Mouse (Mus musculus) midbrain, embryonic 12.5 days (tissue): ENCODE data around the gene Ch25h. TPM values are rescaled to one million over a fixed set of nuclear protein-coding genes. Genes with fewer than 3 reads are reported as not detected.
A peak's percentile ranks its signal among the peaks of the same experiment; 100 is the strongest.

Source experiments
- ATAC-seq: fragments of 200-750 bp; cut with Nextera tagmentation; 2 replicates; pipeline ENCODE4 v1.8.0; 2017; ENCODE audit warnings: low read depth, moderate TSS enrichment, moderate library complexity; ENCODE audit not compliant: low FRiP score
- H3K27ac ChIP-seq: fragments of 300-500 bp; sonication (generic); replicated peaks from 2 replicates; pipeline ENCODE4 v1.5.1; 2016; ENCODE audit warnings: mild to moderate bottlenecking
- H3K27me3 ChIP-seq: fragments of 300-500 bp; sonication (generic); 2 replicates; pipeline ENCODE4 v1.6.1; 2016; ENCODE audit warnings: mild to moderate bottlenecking
- H3K36me3 ChIP-seq: fragments of 300-500 bp; sonication (generic); 2 replicates; pipeline ENCODE4 v1.6.1; 2016
- H3K4me1 ChIP-seq: fragments of 300-500 bp; sonication (generic); 2 replicates; pipeline ENCODE4 v1.6.1; 2016
- H3K4me2 ChIP-seq: fragments of 300-500 bp; sonication (generic); replicated peaks from 2 replicates; pipeline ENCODE4 v1.6.1; 2016; ENCODE audit warnings: mild to moderate bottlenecking, moderate library complexity
- H3K4me3 ChIP-seq: fragments of 300-500 bp; sonication (generic); 2 replicates; pipeline ENCODE4 v1.5.1; 2016; ENCODE audit warnings: mild to moderate bottlenecking
- H3K9ac ChIP-seq: fragments of 300-500 bp; sonication (generic); replicated peaks from 2 replicates; pipeline ENCODE4 v1.6.1; 2016; ENCODE audit warnings: mild to moderate bottlenecking, moderate library complexity
- H3K9me3 ChIP-seq: fragments of 300-500 bp; sonication (generic); 2 replicates; pipeline ENCODE4 v1.6.1; 2016; ENCODE audit warnings: mild to moderate bottlenecking
- WGBS: fragments of 180-500 bp; shearing (Covaris S2); methylation state at CpG from one replicate; pipeline ENCODE4 v1.1.7; 2016; 5-methylcytosine and 5-hydroxymethylcytosine counted together
- polyA plus RNA-seq: library from polyadenylated mRNA; unstranded; fragments of >200 nt; fragmentation: Nextera tagmentation; extraction: Ambion mirVana; gene quantifications from 2 replicates; pipeline ENCODE4 v1.2.1, GENCODE M21; 2016

The Ch25h gene
- polyA plus RNA-seq, 1 experiment from 2014 or later, result 2.3 TPM

DNA sequence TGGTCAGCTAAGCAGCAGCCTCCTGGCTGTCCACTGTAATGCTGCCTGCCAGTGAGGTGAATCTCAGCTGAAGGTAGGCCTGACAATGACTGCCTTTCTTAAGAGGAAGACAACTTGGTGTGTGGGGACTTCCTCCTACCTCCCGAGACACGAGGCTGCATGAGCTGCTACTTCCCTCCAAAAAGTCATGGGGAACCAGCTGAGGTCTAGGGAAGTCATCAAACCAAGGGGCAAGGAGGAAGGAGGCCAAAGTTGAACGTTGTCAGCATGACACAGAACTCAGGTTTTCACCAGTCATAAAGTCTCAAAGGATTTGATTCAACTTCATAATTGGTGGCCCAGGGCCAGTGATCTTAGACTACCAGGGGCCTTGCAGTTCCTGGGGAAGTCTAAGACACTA, 40.7 kb upstream of the Ch25h start:
- no peak for ATAC-seq
- Histone ChIP-seq H3K9me3 (no peaks in the 10 kb centered on the region), H3K4me3 (no peak overlapping the region), H3K9ac (no peak overlapping the region), H3K27me3 (no peaks in the 10 kb centered on the region), H3K4me2 (no peak overlapping the region), H3K27ac (no peak overlapping the region), H3K4me1 (no peaks in the 10 kb centered on the region), H3K36me3 (peaks cover 12% of the 10 kb centered on the region; the same call in 1 of the 2 replicates)
- WGBS, result 89% methylated on average over 3 of the region's 3 CpGs

DNA sequence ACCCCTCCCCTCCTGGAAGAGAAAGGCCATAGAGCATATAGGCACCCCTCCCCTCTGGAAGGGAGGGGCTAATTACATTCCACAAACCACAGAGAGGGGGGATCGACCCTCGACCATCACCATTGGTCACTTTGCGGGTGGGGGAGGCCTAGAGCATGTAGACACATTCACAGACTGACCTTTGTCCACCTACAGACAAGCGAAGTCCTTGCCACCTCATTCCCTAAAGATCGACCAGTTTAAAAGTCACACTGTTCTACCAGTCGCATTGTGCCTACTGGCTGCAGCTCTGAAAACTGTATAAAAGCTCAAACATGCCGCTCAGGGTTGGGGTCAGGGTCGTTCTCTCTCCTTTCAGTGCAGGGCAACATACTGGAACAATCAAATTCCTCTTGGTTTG, 36.6 kb upstream of the Ch25h start:
- WGBS, result 71% methylated on average over 8 of the region's 8 CpGs
- no peak overlapping the region for H3K27ac ChIP-seq
- no peaks in the 10 kb centered on the region for H3K27me3 ChIP-seq
- no peak overlapping the region for H3K4me2 ChIP-seq
- no peaks in the 10 kb centered on the region for H3K9me3 ChIP-seq
- H3K4me1 ChIP-seq, result no peaks in the 10 kb centered on the region
- H3K9ac ChIP-seq, result no peak overlapping the region
- peaks cover 4% of the 10 kb centered on the region for H3K36me3 ChIP-seq
- ATAC-seq, result no peak
- no peak overlapping the region for H3K4me3 ChIP-seq

DNA sequence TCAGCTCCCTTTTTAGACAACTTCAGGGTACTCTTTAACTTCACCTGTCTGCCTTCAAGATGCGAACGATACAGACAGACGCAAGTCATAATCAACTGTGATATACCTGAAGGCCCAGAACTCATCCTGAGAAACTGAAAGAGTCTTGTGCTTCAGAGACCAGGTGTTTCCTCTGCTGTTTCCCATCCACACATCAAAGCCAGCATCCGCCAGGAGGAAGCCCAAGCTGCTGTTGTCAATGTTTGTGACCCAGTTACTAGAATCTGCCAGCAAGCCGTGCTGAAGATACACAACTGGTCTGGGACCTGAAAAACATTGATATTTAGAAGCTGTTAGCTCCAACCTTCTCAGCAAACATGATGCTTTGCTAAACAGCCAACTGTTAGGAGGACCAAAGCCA, 35.8 kb upstream of the Ch25h start:
- Histone ChIP-seq H3K9me3 (no peaks in the 10 kb centered on the region), H3K4me3 (no peak overlapping the region), H3K4me1 (no peaks in the 10 kb centered on the region), H3K27me3 (no peaks in the 10 kb centered on the region), H3K4me2 (no peak overlapping the region), H3K9ac (no peak overlapping the region), H3K36me3 (peaks cover 4% of the 10 kb centered on the region), H3K27ac (no peak overlapping the region)
- WGBS, result 92% methylated on average over 5 of the region's 5 CpGs
- no peak for ATAC-seq

DNA sequence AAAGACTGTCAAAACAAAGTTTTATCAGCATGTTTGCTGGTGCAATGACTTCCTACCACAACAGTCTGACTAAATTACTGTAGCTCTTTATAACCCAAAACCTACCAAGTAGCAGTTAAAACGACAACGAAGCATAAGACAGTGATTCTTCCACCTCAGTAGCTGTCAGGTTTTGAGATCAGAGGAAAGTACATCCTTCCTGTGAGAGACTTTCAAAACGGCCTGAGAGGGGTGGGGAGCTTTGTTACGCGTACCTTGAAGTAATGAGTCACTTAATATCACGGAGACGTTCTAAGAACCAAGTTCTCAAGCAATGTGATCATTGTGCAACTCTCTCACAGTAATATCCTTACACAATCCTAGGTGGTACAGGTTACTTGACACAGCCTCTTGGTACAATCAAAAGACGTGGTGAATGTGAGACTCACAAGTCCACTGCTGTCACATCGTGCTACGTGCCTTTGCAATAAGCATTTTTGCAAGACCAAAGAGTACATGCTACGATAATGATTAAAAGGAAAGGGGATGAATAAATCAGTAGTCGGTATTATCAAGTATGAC, 30.3 kb upstream of the Ch25h start:
- Histone ChIP-seq H3K36me3 (peaks cover 4% of the 10 kb centered on the region), H3K4me3 (no peak overlapping the region), H3K9me3 (no peaks in the 10 kb centered on the region), H3K27me3 (no peaks in the 10 kb centered on the region), H3K4me1 (no peaks in the 10 kb centered on the region), H3K27ac (no peak overlapping the region), H3K9ac (no peak overlapping the region), H3K4me2 (no peak overlapping the region)
- WGBS, result 88% methylated on average over 12 of the region's 12 CpGs
- no peak for ATAC-seq

DNA sequence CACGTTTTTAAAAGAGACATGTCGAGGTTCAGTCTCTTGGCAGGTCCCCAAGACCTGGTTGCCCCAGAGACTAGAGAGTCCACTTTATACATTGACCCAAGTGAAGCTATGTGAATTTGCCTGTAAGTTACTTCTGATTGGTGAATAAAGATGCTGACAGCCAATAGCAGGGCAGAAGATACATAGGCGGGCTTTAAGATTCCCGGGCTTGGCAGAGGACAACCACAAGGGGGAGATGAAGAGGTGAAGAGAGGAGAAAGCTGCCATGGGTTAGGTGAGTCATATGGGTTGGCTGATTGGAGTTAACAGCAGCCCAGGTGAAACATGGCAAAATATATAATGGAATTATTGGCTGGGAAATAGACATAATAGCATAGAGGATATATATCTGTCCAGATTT, 25.8 kb upstream of the Ch25h start:
- Histone ChIP-seq H3K4me3 (no peak overlapping the region), H3K36me3 (no peaks in the 10 kb centered on the region), H3K27ac (no peak overlapping the region), H3K9me3 (no peaks in the 10 kb centered on the region), H3K27me3 (no peaks in the 10 kb centered on the region), H3K4me2 (no peak overlapping the region), H3K9ac (no peak overlapping the region), H3K4me1 (no peaks in the 10 kb centered on the region)
- 50% methylated on average over 4 of the region's 4 CpGs for WGBS
- ATAC-seq, result 0 out of 2 replicates have a peak, but pooled peaks have one; percentile 62

DNA sequence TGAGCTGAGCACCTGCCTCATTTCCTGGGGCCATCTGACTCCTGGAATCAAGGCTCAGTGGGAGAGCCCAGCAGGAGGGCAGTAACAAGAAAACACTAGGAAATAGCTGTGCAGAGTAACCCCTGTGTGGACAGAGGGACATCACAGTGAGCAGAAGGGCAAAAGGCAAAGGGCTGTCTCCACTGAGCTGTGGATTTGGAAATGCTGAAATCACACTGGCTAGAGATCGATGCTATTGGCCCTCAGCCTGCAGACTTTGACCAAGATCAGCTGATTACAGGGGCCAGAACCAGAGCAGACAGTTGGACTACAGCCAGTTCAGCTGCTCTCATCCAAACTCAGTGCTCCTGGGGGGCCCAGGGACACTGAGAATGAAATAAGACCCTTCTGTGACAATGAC, 21.4 kb upstream of the Ch25h start:
- H3K36me3 ChIP-seq, result 0 out of 2 replicates have a peak, but pooled peaks cover 3% of the 10 kb centered on the region
- no peaks in the 10 kb centered on the region for H3K27me3 ChIP-seq
- H3K9me3 ChIP-seq, result no peaks in the 10 kb centered on the region
- no peak overlapping the region for H3K4me3 ChIP-seq
- H3K4me1 ChIP-seq, result no peaks in the 10 kb centered on the region
- H3K9ac ChIP-seq, result no peak overlapping the region
- H3K4me2 ChIP-seq, result no peak overlapping the region
- H3K27ac ChIP-seq, result no peak overlapping the region
- no peak for ATAC-seq
- 82% methylated on average over 1 of the region's 1 CpGs for WGBS

DNA sequence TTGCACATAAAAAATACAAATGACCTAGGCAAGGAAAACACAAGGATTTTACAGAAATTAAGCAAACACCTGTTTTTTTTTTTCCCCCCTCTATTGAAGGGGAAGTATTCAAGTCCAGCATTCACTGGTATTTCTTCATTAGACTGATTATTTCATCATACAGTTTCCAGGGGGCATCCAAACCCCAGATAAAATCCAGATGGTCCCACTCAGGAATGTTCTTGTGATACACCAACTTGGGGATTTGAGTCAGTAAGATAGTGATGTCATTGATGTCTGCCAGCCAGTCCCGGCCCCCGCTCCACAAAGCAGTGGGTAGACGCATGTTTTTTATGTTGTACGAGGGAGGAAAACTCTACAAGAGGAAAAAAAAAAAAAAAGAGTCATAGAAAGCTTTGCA, 18.9 kb upstream of the Ch25h start:
- Histone ChIP-seq H3K9me3 (no peaks in the 10 kb centered on the region), H3K27me3 (no peaks in the 10 kb centered on the region), H3K4me3 (no peak overlapping the region), H3K9ac (no peak overlapping the region), H3K27ac (no peak overlapping the region), H3K36me3 (0 out of 2 replicates have a peak, but pooled peaks cover 3% of the 10 kb centered on the region), H3K4me1 (no peaks in the 10 kb centered on the region), H3K4me2 (no peak overlapping the region)
- ATAC-seq, result no peak
- 93% methylated on average over 4 of the region's 4 CpGs for WGBS

DNA sequence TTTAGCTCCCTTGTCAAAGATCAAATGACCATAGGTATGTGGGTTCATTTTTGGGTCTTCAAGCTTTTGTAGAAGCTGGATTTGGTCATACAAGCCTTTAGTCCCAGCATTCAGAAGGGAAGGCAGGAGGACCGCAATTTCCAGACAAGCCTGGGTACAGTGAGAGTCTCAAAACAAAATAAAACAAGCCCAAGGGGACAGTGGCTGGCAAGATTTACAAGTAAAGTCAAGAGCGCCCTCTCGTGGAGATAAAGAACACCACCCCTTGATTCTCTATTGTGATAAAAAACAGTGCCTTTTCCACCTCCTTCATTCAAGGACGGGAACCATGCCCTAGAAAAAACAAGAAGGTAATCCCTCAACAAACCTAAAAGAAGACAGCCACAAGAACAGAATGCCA, 8.6 kb upstream of the Ch25h start:
- 21% methylated on average over 4 of the region's 4 CpGs for WGBS
- no peak for ATAC-seq
- H3K4me2 ChIP-seq, result no peak overlapping the region
- no peak overlapping the region for H3K9ac ChIP-seq
- no peaks in the 10 kb centered on the region for H3K27me3 ChIP-seq
- H3K36me3 ChIP-seq, result no peaks in the 10 kb centered on the region
- H3K4me1 ChIP-seq, result no peaks in the 10 kb centered on the region
- H3K27ac ChIP-seq, result no peak overlapping the region
- no peaks in the 10 kb centered on the region for H3K9me3 ChIP-seq
- no peak overlapping the region for H3K4me3 ChIP-seq

DNA sequence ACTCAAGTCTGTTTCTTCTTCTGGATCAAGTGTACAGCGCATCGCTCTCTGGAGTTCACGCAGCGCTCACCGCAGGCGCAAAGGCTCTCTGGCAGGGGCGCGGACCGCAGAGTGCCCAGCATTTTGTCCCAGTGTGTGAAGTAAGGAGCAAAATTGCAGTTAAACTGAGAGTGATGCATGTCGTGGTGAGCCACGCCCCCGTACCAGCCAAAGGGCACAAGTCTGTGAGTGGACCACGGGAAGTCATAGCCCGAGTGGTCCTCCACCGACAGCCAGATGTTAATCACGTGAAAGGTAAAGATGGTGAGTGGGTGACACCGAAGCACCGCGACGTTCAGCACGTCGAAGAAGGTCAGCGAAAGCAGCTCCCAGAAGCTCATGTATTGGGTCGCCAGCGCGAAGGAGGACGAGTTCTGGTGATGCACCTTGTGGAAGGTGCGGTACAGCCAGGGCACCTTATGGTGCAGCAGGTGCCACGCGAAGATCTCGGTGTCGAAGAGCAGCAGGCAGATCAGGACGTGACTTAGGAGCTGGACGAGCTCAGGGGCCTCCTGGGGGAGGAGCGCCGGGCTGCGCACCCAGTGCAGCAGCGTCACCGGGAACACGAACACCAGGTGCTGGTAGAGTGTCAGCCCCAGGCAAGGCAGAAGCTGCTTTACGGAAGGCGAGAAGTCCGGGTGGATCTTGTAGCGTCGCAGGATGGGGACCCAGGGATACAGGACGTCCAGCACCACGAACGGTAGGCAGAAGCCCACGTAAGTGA, 555 bp downstream of the Ch25h start:
- H3K4me1 ChIP-seq, result peaks cover 9% of the 10 kb centered on the region
- no peaks in the 10 kb centered on the region for H3K9me3 ChIP-seq
- ATAC-seq, result peak; percentile 77
- no peak overlapping the region for H3K27ac ChIP-seq
- H3K36me3 ChIP-seq, result no peaks in the 10 kb centered on the region
- peak overlapping the region; percentile 58 for H3K4me3 ChIP-seq
- H3K4me2 ChIP-seq, result peak overlapping the region; percentile 83
- peak overlapping the region; percentile 41 for H3K9ac ChIP-seq
- peaks cover 49% of the 10 kb centered on the region for H3K27me3 ChIP-seq
- WGBS, result 5% methylated on average over 49 of the region's 49 CpGs

DNA sequence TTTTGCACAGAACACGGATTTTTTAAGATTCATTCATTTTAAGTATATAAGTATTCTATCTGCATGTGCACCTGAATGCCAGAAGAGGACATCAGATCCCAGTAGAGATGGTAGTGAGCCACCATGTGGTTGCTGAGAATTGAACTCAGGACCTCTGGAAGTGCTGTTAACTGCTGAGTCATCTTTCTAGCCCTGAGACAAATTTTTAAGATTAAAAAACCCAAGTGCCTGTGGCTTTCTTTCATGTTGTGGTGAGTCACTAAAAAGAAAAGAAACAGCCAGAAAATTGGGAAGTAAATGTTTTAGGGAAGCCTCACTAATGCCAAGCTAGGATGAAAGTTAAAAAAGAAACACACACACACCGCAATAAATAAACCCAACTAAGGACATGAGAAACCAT, 3.3 kb downstream of the Ch25h start:
- no peak for ATAC-seq
- no peak overlapping the region for H3K4me2 ChIP-seq
- 86% methylated on average over 2 of the region's 2 CpGs for WGBS
- no peak overlapping the region for H3K4me3 ChIP-seq
- no peaks in the 10 kb centered on the region for H3K9me3 ChIP-seq
- H3K9ac ChIP-seq, result no peak overlapping the region
- H3K27ac ChIP-seq, result no peak overlapping the region
- H3K27me3 ChIP-seq, result peaks cover 43% of the 10 kb centered on the region
- H3K4me1 ChIP-seq, result peaks cover 9% of the 10 kb centered on the region
- H3K36me3 ChIP-seq, result no peaks in the 10 kb centered on the region

DNA sequence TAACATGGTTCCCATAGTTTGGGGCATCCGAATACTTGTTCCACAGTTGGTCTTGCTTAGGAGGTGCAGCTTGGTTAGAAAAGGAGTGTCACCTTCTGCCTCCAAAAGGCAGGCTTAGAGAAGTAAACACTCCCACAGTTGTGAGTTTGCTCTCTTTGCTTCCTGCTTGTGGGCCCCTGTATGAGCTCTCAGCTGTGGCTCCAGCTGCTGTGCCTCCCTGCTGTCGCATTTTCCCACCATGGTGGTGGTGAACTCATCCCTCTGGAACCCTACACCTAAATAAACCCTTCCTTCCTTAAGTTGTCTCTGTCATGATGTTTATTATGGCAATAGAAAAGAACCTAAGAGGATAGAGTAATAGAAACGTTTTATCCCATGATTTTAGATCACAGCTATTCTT, 6.2 kb downstream of the Ch25h start:
- ATAC-seq, result no peak
- no peaks in the 10 kb centered on the region for H3K9me3 ChIP-seq
- no peak overlapping the region for H3K27ac ChIP-seq
- 54% methylated on average over 3 of the region's 3 CpGs for WGBS
- no peaks in the 10 kb centered on the region for H3K4me1 ChIP-seq
- no peak overlapping the region for H3K4me3 ChIP-seq
- peaks cover 18% of the 10 kb centered on the region for H3K27me3 ChIP-seq
- H3K9ac ChIP-seq, result no peak overlapping the region
- no peaks in the 10 kb centered on the region for H3K36me3 ChIP-seq
- no peak overlapping the region for H3K4me2 ChIP-seq

DNA sequence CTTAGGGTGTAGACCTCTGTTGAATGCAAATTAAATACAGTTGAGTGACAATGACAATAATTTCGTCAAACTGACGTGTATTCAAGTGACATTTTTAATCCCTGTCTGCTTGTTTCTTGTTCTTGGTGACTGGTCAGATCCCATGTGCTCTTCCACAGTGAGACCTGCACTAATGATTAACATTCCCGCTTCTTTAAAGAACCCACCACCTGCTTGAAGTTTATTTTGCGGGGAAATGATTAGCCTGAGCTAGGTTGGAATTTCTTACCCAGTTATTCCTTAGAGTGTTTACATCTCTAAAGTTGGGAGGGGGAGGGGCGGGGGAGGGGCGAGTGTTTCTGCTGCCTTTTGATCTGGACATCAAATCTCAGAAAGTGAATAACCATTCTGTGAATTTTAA, 6.7 kb downstream of the Ch25h start:
- no peak for ATAC-seq
- Histone ChIP-seq H3K9ac (no peak overlapping the region), H3K4me2 (no peak overlapping the region), H3K4me3 (no peak overlapping the region), H3K27ac (no peak overlapping the region), H3K27me3 (peaks cover 13% of the 10 kb centered on the region), H3K4me1 (no peaks in the 10 kb centered on the region), H3K9me3 (no peaks in the 10 kb centered on the region), H3K36me3 (no peaks in the 10 kb centered on the region)
- WGBS, result 44% methylated on average over 6 of the region's 6 CpGs

DNA sequence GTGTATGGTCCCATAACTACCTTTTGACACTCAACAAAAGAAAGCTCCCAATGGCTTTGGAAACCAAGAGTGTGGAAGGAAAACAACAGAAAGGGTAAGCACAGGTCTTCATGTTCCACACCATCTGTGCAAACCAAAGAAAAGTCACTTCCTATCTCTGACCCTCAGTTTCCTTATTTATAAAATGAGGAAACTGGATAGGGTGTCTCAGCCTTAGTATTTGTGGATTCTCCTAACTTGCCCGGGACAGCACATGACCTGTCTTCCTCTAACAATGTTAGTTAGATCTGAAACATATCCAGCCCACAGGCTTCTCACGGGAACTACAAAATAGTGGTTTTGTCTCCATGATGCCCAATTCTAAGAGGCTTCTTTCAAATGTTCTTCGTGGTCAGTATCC, 10.5 kb downstream of the Ch25h start:
- 72% methylated on average over 3 of the region's 3 CpGs for WGBS
- no peak for ATAC-seq
- no peak overlapping the region for H3K27ac ChIP-seq
- no peak overlapping the region for H3K9ac ChIP-seq
- H3K36me3 ChIP-seq, result no peaks in the 10 kb centered on the region
- no peaks in the 10 kb centered on the region for H3K4me1 ChIP-seq
- no peak overlapping the region for H3K4me2 ChIP-seq
- no peaks in the 10 kb centered on the region for H3K9me3 ChIP-seq
- no peaks in the 10 kb centered on the region for H3K27me3 ChIP-seq
- no peak overlapping the region for H3K4me3 ChIP-seq
